Mouse (Mus musculus): ENCODE data around the gene Pan2. TPM values are rescaled to one million over a fixed set of nuclear protein-coding genes. Genes with fewer than 3 reads are reported as not detected.

Pan2 gene
- total RNA-seq, 2 experiments from 2014 or later: 4.4 to 5.6 TPM

DNA sequence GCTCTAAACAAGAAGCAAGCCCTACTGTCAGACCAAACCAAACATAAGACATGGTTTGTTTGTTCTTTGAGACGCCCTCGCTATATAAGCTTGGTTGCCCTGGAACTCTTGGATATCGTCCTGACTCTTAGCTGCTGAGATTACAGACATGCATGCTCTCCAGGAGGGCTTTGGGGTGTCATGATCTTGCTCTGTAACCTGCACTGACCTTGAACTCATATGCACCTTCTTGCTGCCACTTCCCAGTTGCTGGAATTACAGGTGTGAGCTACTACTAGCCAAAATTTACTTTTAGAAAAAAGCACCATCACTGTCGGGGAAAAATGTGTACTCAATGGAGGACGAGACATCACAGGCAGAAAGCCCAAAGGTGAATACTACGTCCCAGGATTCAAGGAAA is 66.5 kb downstream of the Pan2 start:
- no peak for DNase-seq
- intact Hi-C loops (cut with DNase I): no loop called here

DNA sequence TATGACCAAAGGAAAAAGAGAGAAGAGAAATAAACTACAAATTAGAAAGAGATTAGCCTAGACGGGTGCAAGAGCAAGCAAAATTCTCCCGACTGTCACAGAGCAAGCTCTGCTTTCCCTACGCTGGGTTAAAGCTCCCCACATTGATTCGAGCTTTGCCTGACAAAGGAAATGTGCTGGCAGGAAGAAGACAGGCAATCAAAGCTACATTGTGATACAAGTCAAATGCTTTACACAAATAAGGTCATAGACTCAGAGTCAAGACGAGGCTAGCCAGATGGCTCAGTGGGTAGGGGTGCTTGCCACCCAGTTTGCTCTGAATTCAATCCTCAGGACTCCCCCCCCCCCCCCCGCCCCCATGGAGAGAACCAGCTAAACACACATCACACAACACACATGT is 66.9 kb downstream of the Pan2 start:
- DNase-seq: no peak
- intact Hi-C loops (cut with DNase I): no loop called here

DNA sequence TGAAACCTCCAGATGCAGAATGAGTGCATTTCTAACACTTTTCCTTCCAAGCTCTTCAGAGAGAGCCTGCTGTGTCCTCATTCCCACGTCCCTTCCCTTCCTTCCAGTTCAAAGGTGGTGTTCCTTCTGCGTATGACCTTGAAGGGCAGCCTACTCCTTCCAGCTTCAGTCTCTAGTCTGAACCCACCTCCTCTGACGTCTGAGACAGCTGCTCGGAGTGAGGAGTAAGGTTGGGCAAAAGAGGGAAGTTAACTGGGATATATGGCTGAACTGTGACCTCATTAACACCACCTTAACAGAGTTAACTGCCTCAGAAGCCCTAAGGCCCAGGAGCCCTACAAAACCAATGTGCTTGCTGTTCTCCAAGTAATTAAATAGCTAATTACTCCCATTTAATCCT is 67.5 kb downstream of the Pan2 start:
- intact Hi-C loops (cut with DNase I): no loop called here
- DNase-seq: no peak

Other genes starting within 250 kb of the Pan2 start
- gene Ptges3, start 244.4 kb upstream of the Pan2 start, total RNA-seq (2021): 10 to 100 TPM; 56.6 to 60.7 TPM
- gene Atp5b, start 220.1 kb upstream of the Pan2 start, total RNA-seq (2021): 1,000 to 10,000 TPM; 3,740 to 3,926 TPM
- gene Baz2a, start 211.8 kb upstream of the Pan2 start, total RNA-seq (2021): 10 to 100 TPM; 11.9 to 14.2 TPM
- gene Rbms2, start 123.0 kb upstream of the Pan2 start, total RNA-seq (2021): 10 to 100 TPM; 53.4 to 58.1 TPM
- under 1 TPM; 0.35 to 0.59 TPM for gene Gls2, start 108.9 kb upstream of the Pan2 start, total RNA-seq (2021)
- 10 to 100 TPM; 31.8 to 32.3 TPM for gene Spryd4, start 91.5 kb upstream of the Pan2 start, total RNA-seq (2021)
- not detected for gene Mip, start 77.5 kb upstream of the Pan2 start, total RNA-seq (2021)
- gene Timeless, start 71.3 kb upstream of the Pan2 start, total RNA-seq (2021): 1 to 10 TPM; 1.7 to 2.2 TPM
- not detected for gene Apon, start 49.2 kb upstream of the Pan2 start, total RNA-seq (2021)
- gene Apof, start 34.7 kb upstream of the Pan2 start, total RNA-seq (2021): not detected
- gene Stat2, start 32.8 kb upstream of the Pan2 start, total RNA-seq (2021): 1 to 10 TPM; 3.2 to 3.9 TPM
- gene Il23a, start 4.6 kb upstream of the Pan2 start, total RNA-seq (2021): not detected
- gene Cnpy2, start 19.1 kb downstream of the Pan2 start, total RNA-seq (2021): 10 to 100 TPM; 41.6 to 45.4 TPM
- gene Cs, start 34.4 kb downstream of the Pan2 start, total RNA-seq (2021): 100 to 1,000 TPM; 586 to 610 TPM
- 100 to 1,000 TPM; 433 to 434 TPM for gene Coq10a, start 65.7 kb downstream of the Pan2 start, total RNA-seq (2021)
- gene Ankrd52, start 73.8 kb downstream of the Pan2 start, total RNA-seq (2021): 10 to 100 TPM; 50.5 to 55.7 TPM
- gene Slc39a5, start 97.9 kb downstream of the Pan2 start, total RNA-seq (2021): not detected
- 10 to 100 TPM; 48.1 to 50.4 TPM for gene Nabp2, start 108.2 kb downstream of the Pan2 start, total RNA-seq (2021)
- gene Rnf41, start 108.3 kb downstream of the Pan2 start, total RNA-seq (2021): 10 to 100 TPM; 10.4 to 10.5 TPM
- gene Smarcc2, start 155.9 kb downstream of the Pan2 start, total RNA-seq (2021): 10 to 100 TPM; 39.2 to 46.4 TPM
- 100 to 1,000 TPM; 155 to 171 TPM for gene Myl6, start 190.8 kb downstream of the Pan2 start, total RNA-seq (2021)
- gene Myl6b, start 195.3 kb downstream of the Pan2 start, total RNA-seq (2021): 10 to 100 TPM in 1 of 2 experiments, 1 to 10 TPM in 1; 5.6 to 21.4 TPM
- 10 to 100 TPM; 12.8 to 13.0 TPM for gene Esyt1, start 222.5 kb downstream of the Pan2 start, total RNA-seq (2021)
- 1 to 10 TPM; 3.7 to 5.3 TPM for gene Zc3h10, start 244.4 kb downstream of the Pan2 start, total RNA-seq (2021)
- gene Rpl41, start 246.0 kb downstream of the Pan2 start, total RNA-seq (2021): 100 to 1,000 TPM; 857 to 980 TPM